Mouse (Mus musculus) intestine, embryonic 16.5 days (tissue): ENCODE measurements at regions not wholly inside any gene's neighbourhood (a gene's known extent, or its start where the extent isn't known, plus 50 kb on each side); places are given as distances from the start of the nearest gene placed in this dataset.
A peak's percentile ranks its signal among the peaks of the same experiment; 100 is the strongest.

Source experiments
- ATAC-seq: fragments of 200-750 bp; cut with Nextera tagmentation; 2 replicates; pipeline ENCODE4 v1.8.0; 2017; ENCODE audit warnings: moderate TSS enrichment, moderate library complexity
- H3K27ac ChIP-seq: fragments of 300-500 bp; sonication (generic); 2 replicates; pipeline ENCODE4 v1.5.1; 2014; ENCODE audit warnings: mild to moderate bottlenecking, low read length
- H3K27me3 ChIP-seq: fragments of 300-500 bp; sonication (generic); replicated peaks from 2 replicates; pipeline ENCODE4 v1.6.1; 2014; ENCODE audit warnings: low read length, control low read depth, mixed read lengths; ENCODE audit not compliant: control insufficient read depth, insufficient read depth
- H3K36me3 ChIP-seq: fragments of 300-500 bp; sonication (generic); 2 replicates; pipeline ENCODE4 v1.6.1; 2014; ENCODE audit warnings: low read length, control low read depth; ENCODE audit not compliant: control insufficient read depth, insufficient read depth
- H3K4me1 ChIP-seq: fragments of 300-500 bp; sonication (generic); 2 replicates; pipeline ENCODE4 v1.6.1; 2014; ENCODE audit warnings: low read length, control low read depth, mixed read lengths; ENCODE audit not compliant: control insufficient read depth, insufficient read depth
- H3K4me2 ChIP-seq: fragments of 300-500 bp; sonication (generic); 2 replicates; pipeline ENCODE4 v1.6.1; 2014; ENCODE audit warnings: low read depth, low read length, control low read depth
- H3K4me3 ChIP-seq: fragments of 300-500 bp; sonication (generic); 2 replicates; pipeline ENCODE4 v1.5.1; 2014; ENCODE audit warnings: mild to moderate bottlenecking, low read length
- H3K9ac ChIP-seq: fragments of 300-500 bp; sonication (generic); 2 replicates; pipeline ENCODE4 v1.6.1; 2014; ENCODE audit warnings: low read depth, low read length
- H3K9me3 ChIP-seq: fragments of 300-500 bp; sonication (generic); 2 replicates; pipeline ENCODE4 v1.6.1; 2016; ENCODE audit warnings: low read length, control low read depth; ENCODE audit not compliant: control insufficient read depth
- WGBS: fragments of 180-500 bp; shearing (Covaris S2); extraction: QIAGEN DNeasy Blood & Tissue Kit; methylation state at CpG from one replicate; pipeline ENCODE4 v1.1.7; 2014; 5-methylcytosine and 5-hydroxymethylcytosine counted together

- WGBS = under 1% methylated on average over 23 of the region's 23 CpGs
- Histone ChIP-seq H3K9me3 (no peaks in the 10 kb centered on the region), H3K27ac (no peak overlapping the region), H3K4me2 (peak overlapping the region; percentile 54), H3K27me3 (no peaks in the 10 kb centered on the region; the same call in 1 of the 2 replicates), H3K9ac (peak overlapping the region; percentile 42; the same call in 1 of the 2 replicates), H3K36me3 (no peaks in the 10 kb centered on the region), H3K4me3 (peak overlapping the region; percentile 28), H3K4me1 (0 out of 2 replicates have a peak, but pooled peaks cover 3% of the 10 kb centered on the region)
- ATAC-seq = peak; percentile 56
These were observed 136.1 kb upstream of the Gli2 start for GRCm38 (mm10) chr1:119189461-119190066.

GRCm38 (mm10) chr1:119187301-119187700 is 133.9 kb upstream of the Gli2 start:
- H3K4me2 ChIP-seq = no peak overlapping the region
- 0 out of 2 replicates have a peak, but pooled peaks cover 3% of the 10 kb centered on the region for H3K4me1 ChIP-seq
- no peak overlapping the region for H3K9ac ChIP-seq
- ATAC-seq = no peak
- 72% methylated on average over 2 of the region's 2 CpGs for WGBS
- no peaks in the 10 kb centered on the region for H3K36me3 ChIP-seq
- no peaks in the 10 kb centered on the region; the same call in 1 of the 2 replicates for H3K27me3 ChIP-seq
- no peaks in the 10 kb centered on the region for H3K9me3 ChIP-seq
- no peak overlapping the region for H3K27ac ChIP-seq
- H3K4me3 ChIP-seq = no peak overlapping the region

- Histone ChIP-seq H3K27ac (no peak overlapping the region), H3K4me3 (no peak overlapping the region), H3K9me3 (no peaks in the 10 kb centered on the region), H3K4me1 (0 out of 2 replicates have a peak, but pooled peaks cover 3% of the 10 kb centered on the region), H3K36me3 (no peaks in the 10 kb centered on the region), H3K4me2 (no peak overlapping the region), H3K9ac (no peak overlapping the region), H3K27me3 (no peaks in the 10 kb centered on the region; the same call in 1 of the 2 replicates)
- WGBS = 87% methylated on average over 4 of the region's 4 CpGs
- no peak for ATAC-seq
These were observed 133.4 kb upstream of the Gli2 start for GRCm38 (mm10) chr1:119186856-119187255.

- H3K9me3 ChIP-seq = no peaks in the 10 kb centered on the region
- H3K4me3 ChIP-seq = no peak overlapping the region
- no peaks in the 10 kb centered on the region for H3K36me3 ChIP-seq
- WGBS = 60% methylated on average over 17 of the region's 17 CpGs
- H3K4me1 ChIP-seq = no peaks in the 10 kb centered on the region
- no peaks in the 10 kb centered on the region; the same call in 1 of the 2 replicates for H3K27me3 ChIP-seq
- H3K27ac ChIP-seq = no peak overlapping the region
- no peak overlapping the region for H3K4me2 ChIP-seq
- H3K9ac ChIP-seq = no peak overlapping the region
- no peak for ATAC-seq
These were observed 130.3 kb upstream of the Gli2 start for GRCm38 (mm10) chr1:119183558-119184270.

GRCm38 (mm10) chr1:119173030-119173756 is 119.8 kb upstream of the Gli2 start:
- H3K9me3 ChIP-seq = no peaks in the 10 kb centered on the region
- H3K4me2 ChIP-seq = no peak overlapping the region
- no peak overlapping the region for H3K4me3 ChIP-seq
- H3K4me1 ChIP-seq = no peaks in the 10 kb centered on the region
- WGBS = 84% methylated on average over 5 of the region's 5 CpGs
- H3K36me3 ChIP-seq = no peaks in the 10 kb centered on the region
- H3K9ac ChIP-seq = no peak overlapping the region
- no peaks in the 10 kb centered on the region for H3K27me3 ChIP-seq
- no peak for ATAC-seq
- H3K27ac ChIP-seq = no peak overlapping the region

- Histone ChIP-seq H3K27me3 (no peaks in the 10 kb centered on the region), H3K4me2 (no peak overlapping the region), H3K36me3 (no peaks in the 10 kb centered on the region), H3K9ac (no peak overlapping the region), H3K4me1 (no peaks in the 10 kb centered on the region), H3K4me3 (no peak overlapping the region), H3K27ac (no peak overlapping the region), H3K9me3 (no peaks in the 10 kb centered on the region)
- WGBS = 74% methylated on average over 5 of the region's 5 CpGs
- ATAC-seq = no peak
These were observed 114.0 kb upstream of the Gli2 start for GRCm38 (mm10) chr1:119167443-119167842.

- Histone ChIP-seq H3K9ac (no peak overlapping the region), H3K36me3 (no peaks in the 10 kb centered on the region), H3K27me3 (no peaks in the 10 kb centered on the region), H3K4me1 (no peaks in the 10 kb centered on the region), H3K4me2 (no peak overlapping the region), H3K27ac (no peak overlapping the region), H3K4me3 (no peak overlapping the region), H3K9me3 (no peaks in the 10 kb centered on the region)
- 87% methylated on average over 7 of the region's 7 CpGs for WGBS
- no peak for ATAC-seq
These were observed 112.9 kb upstream of the Gli2 start for GRCm38 (mm10) chr1:119166286-119166685.

GRCm38 (mm10) chr1:119164811-119165210 is 111.4 kb upstream of the Gli2 start:
- Histone ChIP-seq H3K9ac (no peak overlapping the region), H3K9me3 (no peaks in the 10 kb centered on the region), H3K4me2 (no peak overlapping the region), H3K27ac (no peak overlapping the region), H3K4me1 (no peaks in the 10 kb centered on the region), H3K36me3 (no peaks in the 10 kb centered on the region), H3K4me3 (no peak overlapping the region), H3K27me3 (no peaks in the 10 kb centered on the region)
- 82% methylated on average over 5 of the region's 5 CpGs for WGBS
- ATAC-seq = no peak

GRCm38 (mm10) chr1:119163846-119164245 is 110.4 kb upstream of the Gli2 start:
- H3K36me3 ChIP-seq = no peaks in the 10 kb centered on the region
- H3K9ac ChIP-seq = no peak overlapping the region
- H3K27ac ChIP-seq = no peak overlapping the region
- H3K4me1 ChIP-seq = no peaks in the 10 kb centered on the region
- no peaks in the 10 kb centered on the region for H3K27me3 ChIP-seq
- no peak for ATAC-seq
- H3K4me3 ChIP-seq = no peak overlapping the region
- H3K4me2 ChIP-seq = no peak overlapping the region
- no peaks in the 10 kb centered on the region for H3K9me3 ChIP-seq
